Comparison of ENCODE assay signal across 9 mouse cellular contexts in genomic region chr9:118476211-118476765, GRCm38 (mm10). TPM values are rescaled to one million over a fixed set of nuclear protein-coding genes. Genes with fewer than 3 reads are reported as not detected.
DNase-seq lines count a peak whose midpoint lies in the region; ATAC-seq lines count a peak whose summit lies in the region.
"Had no signal": no experiment of that assay in that cellular context is flagged by ENCODE, and none has a peak within 500 bp of the region (broad histone marks: within the 10 kb centered on the region; RNA-seq: fewer than 3 reads in every experiment).

No protein-coding gene starts in this region.

- peak; percentile 69 for ATAC-seq in forebrain, embryonic 13.5 days
- no peak for ATAC-seq in midbrain, embryonic 11.5 days (ENCODE audit: low FRiP score)

- peaks cover 86% of the 10 kb centered on the region for H3K27me3 ChIP-seq in heart, embryonic 10.5 days (ENCODE audit: insufficient read depth, poor library complexity, severe bottlenecking)
- peaks cover 83% of the 10 kb centered on the region for H3K27me3 ChIP-seq in forebrain, embryonic 13.5 days
- peaks cover 67% of the 10 kb centered on the region for H3K27me3 ChIP-seq in midbrain, embryonic 11.5 days (ENCODE audit: control insufficient read depth, insufficient read depth, low read length)
- H3K27me3 ChIP-seq: CH12.LX had no signal

- H3K27ac ChIP-seq in heart, embryonic 10.5 days = no peak overlapping the region
- peak overlapping the region; percentile 82 for H3K27ac ChIP-seq in forebrain, embryonic 13.5 days
- no peak overlapping the region for H3K27ac ChIP-seq in midbrain, embryonic 11.5 days (ENCODE audit: low read depth, low read length)

- intact Hi-C loops in heart, postnatal 36 days (cut with DNase I) = no loop called here

- H3K36me3 ChIP-seq in heart, embryonic 10.5 days = no peaks in the 10 kb centered on the region
- no peaks in the 10 kb centered on the region for H3K36me3 ChIP-seq in forebrain, embryonic 13.5 days (ENCODE audit: poor library complexity, severe bottlenecking)
- H3K36me3 ChIP-seq in midbrain, embryonic 11.5 days (ENCODE audit: control insufficient read depth, insufficient read depth, low read length) = no peaks in the 10 kb centered on the region

- 2% methylated on average over 22 of the region's 22 CpGs for WGBS in heart, embryonic 10.5 days
- under 1% methylated on average over 22 of the region's 22 CpGs for WGBS in forebrain, embryonic 13.5 days
- WGBS in midbrain, embryonic 11.5 days = under 1% methylated on average over 22 of the region's 22 CpGs

- peaks cover 30% of the 10 kb centered on the region for H3K4me1 ChIP-seq in heart, embryonic 10.5 days
- H3K4me1 ChIP-seq in forebrain, embryonic 13.5 days = peaks cover 41% of the 10 kb centered on the region
- peaks cover 15% of the 10 kb centered on the region for H3K4me1 ChIP-seq in midbrain, embryonic 11.5 days (ENCODE audit: control insufficient read depth, insufficient read depth, low read length)

- DNase-seq in heart, embryonic 10.5 days (ENCODE audit: low spot score) = no peak
- DNase-seq in heart, postnatal 36 days = no peak
- peak; percentile 38 for DNase-seq in ES-CJ7 (ENCODE audit: low read depth, low spot score)
- DNase-seq in midbrain, embryonic 11.5 days (ENCODE audit: low spot score, missing footprints) = peak; percentile 95
- DNase-seq in layer of hippocampus, postnatal 10 days (ENCODE audit: low spot score in 2 of 2) = no peak
- DNase-seq in gastrocnemius, postnatal 10 days = no peak
- DNase-seq in thymus, postnatal 36 days = no peak

- H3K4me2 ChIP-seq in forebrain, embryonic 13.5 days = peak overlapping the region; percentile 68
- H3K4me2 ChIP-seq in midbrain, embryonic 11.5 days = peak overlapping the region; percentile 34

- peak overlapping the region; percentile 57 for H3K9ac ChIP-seq in forebrain, embryonic 13.5 days
- H3K9ac ChIP-seq in midbrain, embryonic 11.5 days (ENCODE audit: low read length) = no peak overlapping the region

- peak overlapping the region; percentile 64 for H3K4me3 ChIP-seq in heart, embryonic 10.5 days
- peak overlapping the region; percentile 56 for H3K4me3 ChIP-seq in forebrain, embryonic 13.5 days
- peak overlapping the region; percentile 19 for H3K4me3 ChIP-seq in midbrain, embryonic 11.5 days (ENCODE audit: low read depth, low read length)

- no peaks in the 10 kb centered on the region for H3K9me3 ChIP-seq in heart, embryonic 10.5 days
- H3K9me3 ChIP-seq in forebrain, embryonic 13.5 days (replicated peaks) = no peaks in the 10 kb centered on the region
- H3K9me3 ChIP-seq in midbrain, embryonic 11.5 days (ENCODE audit: control insufficient read depth, low read length) = no peaks in the 10 kb centered on the region

RNA-seq across cellular contexts. Expression of gene Eomes, which starts 1.7 kb away (rescaled TPM):
- 0.11 and 0.13 TPM in 2 replicates for polyA plus RNA-seq in heart, embryonic 10.5 days (2016; fragmentation: Nextera tagmentation; extraction: Ambion mirVana)
- total RNA-seq in heart, postnatal 36 days (2021) = under 1 TPM in 1 of 2 experiments, not detected in 1; 0.08 TPM
- 24.4 and 30.7 TPM in 2 replicates for polyA plus RNA-seq in forebrain, embryonic 13.5 days (2015; fragmentation: Nextera tagmentation; extraction: Ambion mirVana)
- 0.33 and 1.1 TPM in 2 replicates for polyA plus RNA-seq in midbrain, embryonic 11.5 days (2014; fragmentation: Nextera tagmentation; extraction: Ambion mirVana)
- total RNA-seq in layer of hippocampus, postnatal 10 days (2021) = 1 to 10 TPM; 5.2 to 6.1 TPM
- total RNA-seq in gastrocnemius, postnatal 10 days (2021) = not detected
- total RNA-seq: CH12.LX had no signal

RNA-seq across cellular contexts. Expression of gene Golga4, which starts 29.8 kb away (rescaled TPM):
- 55.0 and 60.0 TPM in 2 replicates for polyA plus RNA-seq in heart, embryonic 10.5 days (2016; fragmentation: Nextera tagmentation; extraction: Ambion mirVana)
- total RNA-seq in heart, postnatal 36 days (2021) = 100 to 1,000 TPM; 303 to 350 TPM
- polyA plus RNA-seq in forebrain, embryonic 13.5 days (2015; fragmentation: Nextera tagmentation; extraction: Ambion mirVana) = 54.3 and 56.1 TPM in 2 replicates
- polyA plus RNA-seq in midbrain, embryonic 11.5 days (2014; fragmentation: Nextera tagmentation; extraction: Ambion mirVana) = 48.5 and 48.7 TPM in 2 replicates
- total RNA-seq in layer of hippocampus, postnatal 10 days (2021) = 10 to 100 TPM; 67.3 to 76.7 TPM
- 100 to 1,000 TPM; 144 to 160 TPM for total RNA-seq in gastrocnemius, postnatal 10 days (2021)

Comparison
In these comparisons a context has a peak if more than half of its experiments do, and no peak if none do; other contexts are left out.
1. DNase-seq: peak in ES-CJ7 (single experiment) and midbrain, embryonic 11.5 days (single experiment); none in heart, embryonic 10.5 days (single experiment), heart, postnatal 36 days (0 of 2), layer of hippocampus, postnatal 10 days (0 of 2), gastrocnemius, postnatal 10 days (single experiment) and thymus, postnatal 36 days (0 of 2).
2. RNA of gene Eomes, which starts 1.7 kb away (total RNA-seq): 5.2 to 6.1 TPM in layer of hippocampus, postnatal 10 days; 0.08 TPM in heart, postnatal 36 days and not detected in gastrocnemius, postnatal 10 days; every median in the first group is over 4 times any median in the second.
3. Peak in every context shown above with its lines, with median percentiles within 50 percentile points of each other: H3K4me3 ChIP-seq.